Mouse (Mus musculus): ENCODE measurements around the gene Dad1.

The Dad1 gene

GRCm38 (mm10) chr14:54253741-54254291 is at the start of gene Dad1, which contains the start of gene Abhd4:
Dad1 (minus strand) TSS chr14:54254104.
Abhd4 (plus strand) TSS chr14:54254188.
- peak; percentile 97 to 98 for DNase-seq

- DNase-seq, result no peak
These were observed 46.8 kb upstream of the Dad1 start for GRCm38 (mm10) chr14:54300676-54301075.

DNA sequence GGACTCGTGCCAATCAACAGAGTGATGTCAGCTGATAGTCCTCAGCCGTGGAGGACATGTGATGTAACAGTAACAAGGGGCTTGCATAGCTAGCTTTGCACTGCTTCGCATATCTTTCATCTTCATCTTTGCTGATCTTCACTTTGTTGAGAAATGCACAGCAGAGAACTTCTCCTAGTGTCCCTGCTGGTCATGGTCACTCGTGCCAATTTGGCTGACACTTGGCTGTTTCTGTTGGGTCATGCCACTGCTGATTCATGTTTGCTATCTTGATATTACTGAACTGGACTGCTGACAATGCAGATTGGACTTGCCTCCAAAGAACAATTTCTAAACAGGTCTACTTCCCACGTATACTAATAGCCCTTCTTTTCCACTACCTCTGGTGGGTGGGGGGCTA is 46.2 kb upstream of the Dad1 start:
- DNase-seq, result no peak

DNA sequence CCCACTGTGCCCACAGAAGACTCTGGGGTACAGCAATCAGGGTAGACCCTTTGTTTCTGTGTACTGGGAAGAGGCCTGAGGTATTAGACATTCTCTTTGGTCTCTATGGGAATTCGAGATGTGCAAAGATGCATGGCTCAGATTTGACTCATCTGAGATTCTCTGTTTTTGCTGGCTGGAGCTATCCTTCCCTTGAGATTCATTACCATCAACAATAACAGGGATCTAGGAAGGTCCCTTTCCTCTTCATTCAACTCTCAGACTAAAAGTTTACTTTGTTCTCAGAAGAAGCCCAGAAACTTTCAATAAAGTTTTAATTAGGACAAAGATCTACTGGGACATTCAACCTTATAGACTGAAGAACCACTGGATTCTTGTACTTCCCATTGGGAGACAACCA is 30.9 kb upstream of the Dad1 start, which contains the start of gene Olfr49:
TSS of gene Olfr49 (minus strand) at position 101 of the 400 bp plus-strand sequence.
- DNase-seq, result no peak

DNA sequence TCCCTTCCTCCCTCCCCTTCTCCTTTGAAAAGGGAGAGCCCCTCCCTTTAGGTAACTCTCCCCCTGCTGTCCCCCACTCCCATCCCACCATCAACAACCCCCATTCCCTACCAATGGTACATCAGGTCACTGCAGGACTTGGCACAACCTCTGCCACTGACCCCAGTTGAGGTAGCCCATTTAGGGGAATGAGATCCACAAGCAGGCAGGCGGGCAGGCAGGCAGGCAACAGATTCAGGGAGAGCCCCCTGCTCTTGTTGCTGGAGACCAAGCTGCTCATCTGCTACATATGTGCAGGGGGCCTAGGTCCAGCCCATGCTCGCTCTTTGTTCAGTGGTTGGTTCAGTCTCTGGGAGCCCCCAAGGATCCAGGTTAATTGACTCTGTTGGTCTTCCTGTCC is 22.5 kb upstream of the Dad1 start:
- no peak for DNase-seq

DNA sequence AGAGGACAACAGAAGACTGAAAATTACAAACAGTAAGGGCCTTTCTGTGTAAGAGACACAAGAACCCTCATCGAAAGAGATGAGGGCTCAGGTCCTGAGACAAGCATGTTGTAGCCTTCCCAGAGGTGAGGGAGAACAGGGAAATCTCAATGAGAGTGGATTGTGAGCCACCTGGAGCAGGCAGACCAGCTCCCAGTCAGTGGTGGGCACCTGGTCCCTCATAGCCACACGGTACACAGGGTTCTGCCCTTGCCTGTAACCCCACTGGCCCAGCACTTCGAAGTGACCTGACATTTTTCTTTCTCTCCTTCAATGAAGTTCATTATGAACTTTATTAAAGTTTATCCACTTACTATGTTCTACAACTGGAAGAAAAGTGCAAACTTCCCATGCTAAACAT is 18.8 kb upstream of the Dad1 start:
- no peak for DNase-seq

DNA sequence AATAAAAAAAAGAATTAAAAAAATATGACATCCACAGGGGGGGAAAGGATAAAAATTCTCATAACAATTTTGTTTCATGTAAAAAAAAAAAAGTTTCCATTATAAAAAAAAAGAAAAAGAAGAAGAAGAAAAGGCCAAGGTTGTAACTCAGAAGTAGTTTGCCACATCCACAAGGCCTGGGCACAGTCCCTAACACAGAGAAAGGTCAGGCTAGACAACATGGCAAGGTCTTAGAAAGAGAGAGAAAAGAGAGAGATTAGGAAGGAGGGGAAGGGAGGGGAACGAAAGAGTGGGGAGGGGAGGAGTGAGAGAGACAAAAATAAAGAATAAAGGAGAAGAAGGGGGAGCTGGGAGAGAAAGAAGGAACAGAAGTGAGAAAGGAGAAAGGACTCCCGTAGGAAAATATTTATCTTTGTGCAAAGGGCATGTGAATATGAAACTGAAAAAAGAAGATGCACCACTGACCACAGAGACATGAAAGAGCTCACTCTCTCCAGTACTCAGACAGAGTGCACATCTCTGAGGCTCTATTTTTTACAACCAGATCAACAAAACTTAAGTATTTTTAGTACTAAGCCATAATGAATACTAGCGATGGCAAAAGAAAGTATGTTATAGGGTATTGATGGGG is 18.2 kb upstream of the Dad1 start:
- DNase-seq, result no peak

- no peak for DNase-seq
These were observed 16.5 kb upstream of the Dad1 start for GRCm38 (mm10) chr14:54270413-54270812.

- no peak for DNase-seq
These were observed 15.7 kb upstream of the Dad1 start for GRCm38 (mm10) chr14:54269566-54269965.

DNA sequence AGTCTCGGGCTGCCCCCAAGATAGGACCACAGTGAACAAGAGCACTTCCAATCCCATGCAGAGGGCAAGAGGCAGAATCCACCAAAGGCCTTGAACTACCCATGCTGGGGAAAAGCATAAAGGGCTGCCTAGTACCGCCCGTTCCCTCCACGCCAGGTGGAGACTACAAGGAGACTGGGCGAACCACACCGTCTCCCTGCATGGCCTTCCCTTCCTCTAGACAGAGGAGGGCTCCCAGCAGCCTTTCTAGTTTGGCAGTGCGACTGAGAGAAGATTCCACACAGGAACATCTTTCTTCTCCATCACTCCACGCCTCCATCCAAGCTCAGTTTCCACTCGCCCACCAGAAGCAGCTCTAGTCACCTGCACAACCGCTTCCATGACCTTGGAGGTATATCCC is 14.1 kb upstream of the Dad1 start:
- DNase-seq, result no peak

- no peak for DNase-seq
These were observed 12.0 kb upstream of the Dad1 start for GRCm38 (mm10) chr14:54265951-54266350.

- no peak for DNase-seq
These were observed 11.2 kb upstream of the Dad1 start for GRCm38 (mm10) chr14:54265093-54265492.

- no peak for DNase-seq
These were observed 10.3 kb upstream of the Dad1 start for GRCm38 (mm10) chr14:54264231-54264630.

- no peak for DNase-seq
These were observed 9.2 kb upstream of the Dad1 start for GRCm38 (mm10) chr14:54263099-54263498.

DNA sequence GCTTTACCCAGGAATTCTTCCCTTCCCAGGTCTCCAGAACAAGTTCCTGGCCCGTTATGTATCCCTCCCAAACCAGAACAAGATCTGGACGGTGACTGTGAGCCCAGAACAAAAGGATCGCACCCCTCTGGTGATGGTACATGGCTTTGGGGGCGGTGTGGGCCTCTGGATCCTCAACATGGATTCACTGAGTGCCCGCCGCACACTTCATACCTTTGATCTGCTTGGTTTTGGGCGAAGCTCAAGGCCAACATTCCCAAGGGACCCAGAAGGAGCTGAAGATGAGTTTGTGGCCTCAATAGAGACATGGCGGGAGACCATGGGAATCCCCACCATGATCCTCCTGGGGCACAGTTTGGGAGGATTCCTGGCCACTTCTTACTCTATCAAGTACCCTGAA is 8.7 kb upstream of the Dad1 start:
- DNase-seq, result no peak

DNA sequence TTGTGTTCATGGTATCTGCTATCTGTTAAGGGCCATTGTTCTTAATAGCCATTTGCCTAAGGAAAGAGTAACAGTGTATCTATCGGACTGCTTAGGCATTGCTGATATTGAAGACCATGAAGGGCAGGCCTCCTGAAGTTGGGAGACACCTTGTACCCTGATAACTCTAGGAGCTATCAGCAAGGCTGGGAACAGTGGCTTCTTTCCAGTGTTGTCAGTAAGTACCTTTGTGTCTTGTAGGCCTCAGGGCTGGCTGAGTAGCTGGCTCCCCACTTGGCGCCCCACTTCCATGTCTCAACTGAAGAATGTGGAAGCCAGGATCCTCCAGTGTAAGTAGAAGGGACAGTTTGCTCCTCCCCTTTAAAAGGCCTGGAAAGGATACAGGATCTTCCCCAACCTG is 7.5 kb upstream of the Dad1 start:
- no peak for DNase-seq

DNA sequence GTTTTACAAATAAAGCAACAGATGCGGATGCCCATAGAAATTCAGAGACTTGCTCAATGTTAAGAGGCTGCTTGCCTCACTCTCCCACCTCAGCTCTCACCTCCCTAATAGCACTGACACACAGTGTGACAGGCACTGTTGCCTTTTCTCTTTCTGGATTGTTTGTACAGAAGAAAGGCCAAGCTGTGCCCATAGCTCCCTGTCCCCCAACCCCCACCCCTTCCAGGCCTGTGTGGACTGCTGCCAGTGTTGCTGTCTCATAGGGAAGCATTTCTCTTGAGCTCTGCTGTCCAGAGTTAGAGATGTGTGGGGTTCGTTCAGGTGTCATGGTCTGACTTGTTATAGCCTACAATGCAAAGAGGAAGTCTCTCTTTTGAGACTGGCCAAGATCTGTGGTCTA is 6.3 kb upstream of the Dad1 start:
- DNase-seq, result no peak

DNA sequence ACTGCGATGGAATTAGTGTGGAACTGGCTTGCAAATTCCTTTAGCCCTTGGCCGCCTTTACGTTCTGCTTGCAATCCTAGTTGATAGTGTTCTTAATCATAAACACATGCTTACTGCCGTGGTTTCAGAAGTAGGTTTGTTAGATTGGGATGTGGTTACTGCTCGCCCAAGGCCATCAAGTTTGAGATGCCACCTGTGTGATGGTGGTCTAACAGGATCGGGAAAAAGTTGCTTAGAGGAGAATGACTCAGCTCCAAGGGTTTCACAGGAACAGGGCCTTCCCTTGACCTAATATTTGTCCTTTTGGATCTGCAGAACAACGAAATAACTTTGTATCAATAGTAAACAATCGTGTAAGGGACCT is 5.8 kb upstream of the Dad1 start:
- DNase-seq, result no peak

- peak; percentile 75 to 90 for DNase-seq
These were observed 5.3 kb upstream of the Dad1 start for GRCm38 (mm10) chr14:54259003-54259721.

GRCm38 (mm10) chr14:54258131-54258670 is 4.3 kb upstream of the Dad1 start:
- no peak for DNase-seq

GRCm38 (mm10) chr14:54254670-54255202 is 832 bp upstream of the Dad1 start:
- no peak for DNase-seq

GRCm38 (mm10) chr14:54250122-54250521 is 3.8 kb downstream of the Dad1 start:
- no peak for DNase-seq

- DNase-seq, result no peak
These were observed 4.6 kb downstream of the Dad1 start for GRCm38 (mm10) chr14:54249326-54249725.

DNA sequence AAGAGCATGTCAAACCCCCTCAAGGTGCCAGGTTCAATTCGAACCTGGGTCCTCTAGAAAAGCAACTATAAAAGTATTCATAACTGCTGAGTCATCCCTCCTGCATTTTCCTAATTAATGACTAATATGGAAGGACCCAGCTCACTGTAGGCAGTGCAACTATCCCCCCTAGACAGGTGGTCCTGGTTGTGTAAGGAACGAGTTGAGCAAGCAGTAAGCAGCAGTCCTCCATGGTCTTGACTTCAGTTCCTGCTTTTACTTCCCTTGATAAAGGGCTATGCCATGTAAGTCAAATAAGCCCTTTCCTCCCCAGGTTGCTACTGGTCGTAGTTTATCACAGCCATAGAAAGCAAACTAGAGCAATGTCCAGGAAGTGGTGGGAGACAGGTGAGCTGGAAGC is 7.7 kb downstream of the Dad1 start:
- no peak for DNase-seq
